Mouse (Mus musculus) liver, adult 2 months (tissue): ENCODE measurements around the gene 0610030E20Rik. TPM values are rescaled to one million over a fixed set of nuclear protein-coding genes. Genes with fewer than 3 reads are reported as not detected.
A peak's percentile ranks its signal among the peaks of the same experiment; 100 is the strongest.

ENCODE experiments used
- DNase-seq: peaks from one replicate; pipeline ENCODE4 v3.0.0-alpha.2; 2011; ENCODE audit warnings: low read depth, low spot score; ENCODE audit errors: extremely low read depth
- H3K27ac ChIP-seq: fragments of 200-500 bp; replicated peaks from 2 replicates; pipeline ENCODE4 v1.5.1; 2012; ENCODE audit warnings: low read depth, mild to moderate bottlenecking, control low read depth, inconsistent platforms, low read length; ENCODE audit not compliant: insufficient read depth
- H3K27me3 ChIP-seq: fragments of 200-500 bp; 2 replicates; pipeline ENCODE4 v1.6.1; 2012; ENCODE audit warnings: mild to moderate bottlenecking, moderate library complexity, low read length, inconsistent platforms; ENCODE audit not compliant: control insufficient read depth, insufficient read depth
- H3K36me3 ChIP-seq: fragments of 200-500 bp; 2 replicates; pipeline ENCODE4 v1.6.1; 2012; ENCODE audit warnings: low read length, inconsistent platforms; ENCODE audit not compliant: control insufficient read depth, insufficient read depth
- H3K4me1 ChIP-seq: fragments of 200-500 bp; 2 replicates; pipeline ENCODE4 v1.6.1; 2011; ENCODE audit warnings: low read length; ENCODE audit not compliant: control insufficient read depth, insufficient read depth
- H3K4me3 ChIP-seq: fragments of 200-500 bp; 2 replicates; pipeline ENCODE4 v1.5.1; 2011; ENCODE audit warnings: low read depth, mild to moderate bottlenecking, control low read depth, low read length, moderate library complexity; ENCODE audit not compliant: insufficient read depth
- H3K79me2 ChIP-seq: fragments of 200-500 bp; 2 replicates; pipeline ENCODE4 v1.6.1; 2012; ENCODE audit warnings: inconsistent platforms, mild to moderate bottlenecking, low read length, moderate library complexity; ENCODE audit not compliant: control insufficient read depth, insufficient read depth
- H3K9ac ChIP-seq: fragments of 200-500 bp; 2 replicates; pipeline ENCODE4 v1.6.1; 2012; ENCODE audit warnings: low read depth, mild to moderate bottlenecking, control low read depth, inconsistent platforms, low read length
- CTCF ChIP-seq: fragments of 200-500 bp; IDR thresholded peaks from 2 replicates; pipeline ENCODE4 v1.5.1; 2011; ENCODE audit warnings: low read depth, low read length, control low read depth
- POLR2A ChIP-seq: fragments of 200-500 bp; IDR thresholded peaks from 2 replicates; pipeline ENCODE4 v1.6.1; 2011; ENCODE audit warnings: low read length, control low read depth; ENCODE audit not compliant: insufficient read depth; ENCODE audit errors: extremely low read depth
- WGBS: fragments of 180-500 bp; shearing (Covaris S2); methylation state at CpG from one replicate; pipeline ENCODE4 v1.1.7; 2018; 5-methylcytosine and 5-hydroxymethylcytosine counted together
- polyA plus RNA-seq: library from polyadenylated mRNA; depleted of rRNA; stranded (reverse); fragments of >200 nt; gene quantifications from 2 replicates; pipeline ENCODE4 v1.2.3, GENCODE M21; 2012
- total RNA-seq: library from RNA; depleted of rRNA; stranded (reverse); fragments of >200 nt; gene quantifications from 2 replicates; pipeline ENCODE4 v1.2.3, GENCODE M21; 2014

0610030E20Rik gene
- total and polyA plus RNA-seq, 2 experiments = 10.2 to 17.5 TPM

DNA sequence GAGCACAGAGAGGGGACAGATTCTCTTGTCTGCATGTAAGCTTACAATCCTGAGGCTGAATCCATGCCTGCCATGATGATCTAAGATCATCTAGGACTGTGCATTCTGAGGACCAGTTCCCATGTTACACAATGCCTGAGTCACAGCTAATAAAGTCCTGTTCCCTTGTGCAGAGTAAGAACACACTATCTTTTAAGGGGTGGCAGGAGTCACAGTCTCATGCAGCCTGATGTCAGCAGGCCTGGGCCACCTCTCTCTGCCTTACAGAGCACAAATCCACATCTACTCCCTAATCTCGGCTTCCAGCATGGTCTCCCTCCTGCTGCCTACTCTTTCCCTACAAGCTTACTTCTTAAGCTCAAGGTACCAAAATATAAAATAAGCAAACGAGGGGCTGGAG is 31.7 kb upstream of the 0610030E20Rik start:
- Histone ChIP-seq H3K36me3 (peaks cover 31% of the 10 kb centered on the region), H3K4me1 (no peaks in the 10 kb centered on the region), H3K4me3 (no peak overlapping the region), H3K27me3 (no peaks in the 10 kb centered on the region), H3K79me2 (no peaks in the 10 kb centered on the region), H3K9ac (no peak overlapping the region), H3K27ac (no peak overlapping the region)
- WGBS = 80% methylated on average over 2 of the region's 2 CpGs
- DNase-seq = no peak
- TF ChIP-seq CTCF (no peak), POLR2A (no peak)

DNA sequence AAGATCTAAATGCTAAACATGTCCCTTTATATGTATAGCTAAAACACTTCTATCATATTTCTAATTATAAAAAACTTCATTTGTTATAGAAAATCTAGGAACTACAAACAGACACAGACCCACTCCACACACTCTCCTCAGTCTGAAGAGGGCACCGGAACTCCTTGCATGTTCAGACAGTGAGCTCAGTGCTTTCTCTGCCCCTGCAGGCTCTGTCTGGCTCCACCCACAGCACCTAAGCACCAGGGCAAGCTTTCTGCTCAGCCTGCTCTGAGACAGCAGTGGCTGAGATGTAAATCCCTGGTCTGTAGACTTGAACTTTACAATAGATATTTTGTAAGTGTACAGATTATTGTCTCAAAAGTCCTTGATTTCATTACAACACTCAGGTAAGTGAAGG is 31.1 kb upstream of the 0610030E20Rik start:
- TF ChIP-seq POLR2A (no peak), CTCF (no peak)
- H3K27ac ChIP-seq = no peak overlapping the region
- no peaks in the 10 kb centered on the region for H3K79me2 ChIP-seq
- no peaks in the 10 kb centered on the region for H3K27me3 ChIP-seq
- peaks cover 38% of the 10 kb centered on the region for H3K36me3 ChIP-seq
- H3K9ac ChIP-seq = no peak overlapping the region
- WGBS = 91% methylated on average over 1 of the region's 1 CpGs
- no peak for DNase-seq
- no peaks in the 10 kb centered on the region for H3K4me1 ChIP-seq
- no peak overlapping the region for H3K4me3 ChIP-seq

DNA sequence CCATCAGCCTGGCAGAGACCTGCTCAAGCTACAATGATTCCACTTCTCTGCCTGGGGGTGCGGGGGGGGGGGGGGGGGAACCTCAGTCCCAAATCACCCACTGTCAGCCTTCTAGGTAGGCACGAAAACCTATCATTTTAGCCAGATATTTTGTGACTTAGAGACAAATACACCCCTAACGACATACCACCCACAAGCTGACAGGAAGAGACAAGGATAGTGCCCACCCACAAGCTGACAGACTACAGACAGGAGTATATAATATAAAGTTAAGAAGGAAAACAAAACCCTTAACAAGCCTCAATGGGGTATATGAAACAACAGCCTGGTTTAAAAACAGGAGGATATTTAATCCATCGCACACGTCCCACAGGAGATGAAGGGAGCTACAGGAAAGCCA is 28.7 kb upstream of the 0610030E20Rik start:
- H3K9ac ChIP-seq = no peak overlapping the region
- TF ChIP-seq POLR2A = no peak
- no peak for TF ChIP-seq CTCF
- H3K27ac ChIP-seq = no peak overlapping the region
- H3K27me3 ChIP-seq = no peaks in the 10 kb centered on the region
- H3K4me3 ChIP-seq = no peak overlapping the region
- WGBS = 84% methylated on average over 5 of the region's 5 CpGs
- H3K36me3 ChIP-seq = peaks cover 54% of the 10 kb centered on the region
- no peaks in the 10 kb centered on the region for H3K79me2 ChIP-seq
- no peak for DNase-seq
- H3K4me1 ChIP-seq = no peaks in the 10 kb centered on the region

DNA sequence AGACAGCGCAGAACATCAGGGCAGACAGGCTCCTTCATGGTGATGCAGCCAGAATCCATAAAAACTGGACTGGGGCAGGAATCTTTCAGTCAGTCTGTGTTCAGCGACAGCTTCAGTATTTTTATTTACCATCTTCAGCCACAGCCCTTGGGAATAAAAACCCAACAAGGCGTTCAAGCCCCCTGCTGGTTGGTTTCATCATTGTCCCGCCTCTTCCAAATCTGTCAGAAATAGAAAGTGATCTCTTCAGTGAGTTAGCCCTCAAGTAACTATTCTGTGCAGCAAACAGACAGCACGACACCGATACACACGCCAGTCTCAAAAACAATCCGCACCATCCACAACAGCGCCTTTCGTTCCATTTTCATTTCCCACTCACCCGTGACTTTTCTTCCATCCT is 28.1 kb upstream of the 0610030E20Rik start:
- H3K27me3 ChIP-seq = no peaks in the 10 kb centered on the region
- no peaks in the 10 kb centered on the region for H3K4me1 ChIP-seq
- peaks cover 57% of the 10 kb centered on the region for H3K36me3 ChIP-seq
- no peaks in the 10 kb centered on the region for H3K79me2 ChIP-seq
- 80% methylated on average over 11 of the region's 11 CpGs for WGBS
- no peak overlapping the region for H3K27ac ChIP-seq
- no peak overlapping the region for H3K9ac ChIP-seq
- H3K4me3 ChIP-seq = no peak overlapping the region
- peak; percentile 30 for DNase-seq
- no peak for TF ChIP-seq POLR2A
- TF ChIP-seq CTCF = no peak; the same call in 1 of the 2 replicates

DNA sequence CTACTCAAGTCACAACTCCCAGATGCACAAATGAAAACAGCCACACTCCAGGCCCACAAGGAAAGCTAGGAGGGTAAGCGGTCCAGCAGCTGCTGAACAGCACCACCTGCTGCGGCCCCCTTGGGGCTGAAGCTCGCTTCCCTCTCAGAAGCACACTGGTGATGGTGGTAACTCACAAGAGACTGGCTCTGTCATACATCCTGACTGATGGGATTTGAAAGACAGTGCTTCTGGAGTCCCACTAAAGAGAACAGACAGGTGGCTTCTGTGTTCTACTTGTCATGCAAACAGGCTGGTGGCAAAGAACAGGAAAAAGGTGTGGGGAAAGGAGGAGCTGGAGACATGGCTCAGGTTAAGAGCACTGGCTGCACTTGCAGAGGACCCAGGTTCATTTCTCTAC is 24.2 kb upstream of the 0610030E20Rik start:
- Histone ChIP-seq H3K4me3 (no peak overlapping the region), H3K79me2 (no peaks in the 10 kb centered on the region), H3K27me3 (no peaks in the 10 kb centered on the region), H3K36me3 (peaks cover 75% of the 10 kb centered on the region), H3K9ac (no peak overlapping the region), H3K27ac (no peak overlapping the region), H3K4me1 (no peaks in the 10 kb centered on the region)
- no peak for TF ChIP-seq POLR2A
- TF ChIP-seq CTCF = no peak
- DNase-seq = no peak
- WGBS = 99% methylated on average over 3 of the region's 3 CpGs

DNA sequence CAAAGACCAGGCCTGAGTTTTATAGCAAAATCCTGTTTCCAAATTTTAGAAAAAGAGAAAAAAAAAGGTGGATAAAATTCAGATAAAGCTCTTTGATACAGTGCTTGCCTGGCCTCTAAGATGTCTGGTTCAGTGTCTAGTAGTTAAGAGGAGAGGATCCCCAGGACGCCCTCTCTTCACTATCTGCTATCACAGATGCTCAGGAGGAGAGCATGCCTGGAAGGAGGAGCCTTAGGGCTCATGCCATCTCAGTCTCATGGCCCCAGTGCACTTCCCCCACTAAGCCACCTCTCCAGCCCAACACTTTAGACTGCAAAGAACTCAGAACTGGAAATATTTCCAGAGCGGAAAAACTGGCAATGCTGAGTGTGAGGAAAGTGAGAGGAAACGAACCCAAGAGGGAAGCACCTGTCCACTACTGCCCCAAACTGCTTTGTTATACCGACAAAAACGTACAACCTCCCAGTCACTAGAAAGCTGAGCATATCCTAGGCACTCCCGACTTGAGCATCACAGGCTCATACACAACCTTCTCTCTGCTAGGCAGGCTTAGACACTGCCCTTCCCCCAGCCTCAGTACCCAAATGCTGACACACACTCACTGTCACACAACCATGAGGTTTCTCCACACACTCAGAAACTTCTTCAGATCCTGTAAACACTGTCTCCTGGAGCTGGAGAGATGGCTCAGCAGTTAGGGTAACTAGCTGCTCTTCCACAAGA is 23.2 kb upstream of the 0610030E20Rik start:
- Histone ChIP-seq H3K79me2 (no peaks in the 10 kb centered on the region), H3K27me3 (no peaks in the 10 kb centered on the region), H3K27ac (no peak overlapping the region), H3K36me3 (peaks cover 79% of the 10 kb centered on the region), H3K4me1 (no peaks in the 10 kb centered on the region), H3K9ac (no peak overlapping the region), H3K4me3 (no peak overlapping the region)
- 96% methylated on average over 6 of the region's 6 CpGs for WGBS
- TF ChIP-seq POLR2A (no peak), CTCF (no peak)
- DNase-seq = no peak
